Mouse (Mus musculus) kidney, postnatal 0 days (tissue): ENCODE data around the gene Eif4a1. TPM values are rescaled to one million over a fixed set of nuclear protein-coding genes. Genes with fewer than 3 reads are reported as not detected.

ENCODE experiments used
- ATAC-seq: fragments of 200-750 bp; cut with Nextera tagmentation; replicated peaks from 2 replicates; pipeline ENCODE4 v1.8.0; 2017; ENCODE audit warnings: low read depth, moderate number of reproducible peaks, moderate TSS enrichment, moderate library complexity; ENCODE audit not compliant: low FRiP score
- DNase-seq: peaks from one replicate; pipeline ENCODE4 v3.0.0-alpha.2; 2016; ENCODE audit warnings: low spot score
- H3K27ac ChIP-seq: fragments of 300-500 bp; sonication (generic); 2 replicates; pipeline ENCODE4 v1.5.1; 2014; ENCODE audit warnings: mild to moderate bottlenecking
- H3K27me3 ChIP-seq: fragments of 300-500 bp; sonication (generic); 2 replicates; pipeline ENCODE4 v1.6.1; 2014; ENCODE audit warnings: low read length, mixed read lengths; ENCODE audit not compliant: insufficient read depth
- H3K36me3 ChIP-seq: fragments of 300-500 bp; sonication (generic); 2 replicates; pipeline ENCODE4 v1.6.1; 2014; ENCODE audit warnings: low read length, mixed read lengths; ENCODE audit not compliant: insufficient read depth
- H3K4me1 ChIP-seq: fragments of 300-500 bp; sonication (generic); replicated peaks from 2 replicates; pipeline ENCODE4 v1.6.1; 2014; ENCODE audit warnings: antibody characterized with exemption, low read length, mixed read lengths; ENCODE audit not compliant: insufficient read depth
- H3K4me2 ChIP-seq: fragments of 300-500 bp; sonication (generic); 2 replicates; pipeline ENCODE4 v1.6.1; 2014; ENCODE audit warnings: mild to moderate bottlenecking, low read length, moderate library complexity, mixed read lengths
- H3K4me3 ChIP-seq: fragments of 300-500 bp; sonication (generic); replicated peaks from 2 replicates; pipeline ENCODE4 v1.5.1; 2014; ENCODE audit warnings: low read depth, low read length
- H3K9ac ChIP-seq: fragments of 300-500 bp; sonication (generic); 2 replicates; pipeline ENCODE4 v1.6.1; 2014; ENCODE audit warnings: low read depth, low read length
- H3K9me3 ChIP-seq: fragments of 300-500 bp; sonication (generic); replicated peaks from 2 replicates; pipeline ENCODE4 v1.6.1; 2016; ENCODE audit warnings: low read length, inconsistent platforms, mixed read lengths
- CTCF ChIP-seq: IDR thresholded peaks from 2 replicates; pipeline ENCODE4 v1.5.1; 2016; ENCODE audit warnings: antibody characterized with exemption, low read depth, mild to moderate bottlenecking, moderate library complexity
- WGBS: fragments of 180-500 bp; shearing (Covaris S2); extraction: QIAGEN DNeasy Blood & Tissue Kit; methylation state at CpG from one replicate; pipeline ENCODE4 v1.1.7; 2014; 5-methylcytosine and 5-hydroxymethylcytosine counted together
- polyA plus RNA-seq: library from polyadenylated mRNA; unstranded; fragments of >200 nt; fragmentation: Nextera tagmentation; extraction: Ambion mirVana; gene quantifications from 2 replicates; pipeline ENCODE4 v1.2.1, GENCODE M21; 2015

The Eif4a1 gene
- polyA plus RNA-seq, 1 experiment from 2014 or later, result 468 TPM

- Histone ChIP-seq H3K27ac (no peak overlapping the region), H3K4me2 (no peak overlapping the region), H3K36me3 (peaks cover 54% of the 10 kb centered on the region), H3K9ac (no peak overlapping the region), H3K9me3 (no peaks in the 10 kb centered on the region), H3K4me1 (peaks cover 16% of the 10 kb centered on the region; the same call in 1 of the 2 replicates), H3K27me3 (no peaks in the 10 kb centered on the region), H3K4me3 (no peak overlapping the region)
- TF ChIP-seq CTCF, result no peak
- 86% methylated on average over 3 of the region's 3 CpGs for WGBS
- DNase-seq (no peak), ATAC-seq (no peak)
Measured at GRCm38 (mm10) chr11:69666665-69667005, 5.6 kb downstream of the Eif4a1 start.

GRCm38 (mm10) chr11:69665961-69666664 is 6.1 kb downstream of the Eif4a1 start, which contains the start of gene Cd68:
TSS of gene Cd68 (minus strand) at chr11:69666153.
- Histone ChIP-seq H3K9me3 (no peaks in the 10 kb centered on the region), H3K4me2 (no peak within 1 kb of the TSS), H3K9ac (no peak within 1 kb of the TSS), H3K4me3 (no peak within 1 kb of the TSS), H3K4me1 (peaks cover 18% of the 10 kb centered on the region; the same call in 1 of the 2 replicates), H3K27ac (no peak within 1 kb of the TSS), H3K27me3 (no peaks in the 10 kb centered on the region), H3K36me3 (peaks cover 54% of the 10 kb centered on the region)
- peak; percentile 52 for DNase-seq
- TF ChIP-seq CTCF, result no peak
- 34% methylated on average over 7 of the region's 7 CpGs for WGBS
- ATAC-seq, result no peak

- H3K4me2 ChIP-seq, result no peak overlapping the region
- no peak for ATAC-seq
- H3K27ac ChIP-seq, result no peak overlapping the region
- 79% methylated on average over 9 of the region's 9 CpGs for WGBS
- H3K9ac ChIP-seq, result no peak overlapping the region
- no peaks in the 10 kb centered on the region for H3K9me3 ChIP-seq
- TF ChIP-seq CTCF, result no peak
- no peak overlapping the region for H3K4me3 ChIP-seq
- no peak for DNase-seq
- H3K27me3 ChIP-seq, result no peaks in the 10 kb centered on the region
- H3K4me1 ChIP-seq, result peaks cover 18% of the 10 kb centered on the region; the same call in 1 of the 2 replicates
- H3K36me3 ChIP-seq, result peaks cover 52% of the 10 kb centered on the region
Measured at GRCm38 (mm10) chr11:69665457-69665960, 6.7 kb downstream of the Eif4a1 start.

GRCm38 (mm10) chr11:69664841-69665240 is 7.4 kb downstream of the Eif4a1 start:
- ATAC-seq, result no peak
- no peak overlapping the region for H3K27ac ChIP-seq
- H3K4me3 ChIP-seq, result no peak overlapping the region
- TF ChIP-seq CTCF, result no peak
- 95% methylated on average over 7 of the region's 7 CpGs for WGBS
- H3K4me2 ChIP-seq, result no peak overlapping the region
- no peak overlapping the region for H3K9ac ChIP-seq
- peaks cover 46% of the 10 kb centered on the region for H3K36me3 ChIP-seq
- H3K4me1 ChIP-seq, result peaks cover 13% of the 10 kb centered on the region; the same call in 1 of the 2 replicates
- H3K9me3 ChIP-seq, result no peaks in the 10 kb centered on the region
- no peak for DNase-seq
- no peaks in the 10 kb centered on the region for H3K27me3 ChIP-seq

GRCm38 (mm10) chr11:69663795-69664194 is 8.4 kb downstream of the Eif4a1 start:
- Histone ChIP-seq H3K27me3 (no peaks in the 10 kb centered on the region), H3K9ac (no peak overlapping the region), H3K27ac (peak overlapping the region; percentile 94), H3K4me3 (no peak overlapping the region), H3K4me1 (peaks cover 9% of the 10 kb centered on the region; the same call in 1 of the 2 replicates), H3K9me3 (no peaks in the 10 kb centered on the region), H3K36me3 (peaks cover 40% of the 10 kb centered on the region), H3K4me2 (no peak overlapping the region)
- WGBS, result 78% methylated on average over 6 of the region's 6 CpGs
- ATAC-seq (no peak), DNase-seq (no peak)
- no peak for TF ChIP-seq CTCF

- H3K27me3 ChIP-seq, result no peaks in the 10 kb centered on the region
- H3K4me2 ChIP-seq, result peak overlapping the region; percentile 54
- ATAC-seq, result peak; percentile 9; the same call in 1 of the 2 replicates
- H3K36me3 ChIP-seq, result peaks cover 38% of the 10 kb centered on the region
- no peak for DNase-seq
- H3K4me1 ChIP-seq, result peaks cover 9% of the 10 kb centered on the region; the same call in 1 of the 2 replicates
- peak overlapping the region; percentile 31; the same call in 1 of the 2 replicates for H3K9ac ChIP-seq
- no peak for TF ChIP-seq CTCF
- 66% methylated on average over 13 of the region's 13 CpGs for whole genome bisulfite sequencing
- no peaks in the 10 kb centered on the region for H3K9me3 ChIP-seq
- peak overlapping the region; percentile 94 for H3K27ac ChIP-seq
- H3K4me3 ChIP-seq, result peak overlapping the region; percentile 42
Measured at GRCm38 (mm10) chr11:69662967-69663671, 9.1 kb downstream of the Eif4a1 start.
